Mouse (Mus musculus): ENCODE measurements around the gene Psmb7. TPM values are rescaled to one million over a fixed set of nuclear protein-coding genes. Genes with fewer than 3 reads are reported as not detected.

Psmb7 gene
- 100 to 1,000 TPM; 205 to 234 TPM for total RNA-seq (2021)

GRCm38 (mm10) chr2:38643625-38644427 lies at the start of gene Psmb7:
Gene Psmb7 (minus strand): TSS chr2:38644087.
- peak; percentile 60 to 72 for DNase-seq (ENCODE audit: extremely low spot score in 1 of 2, low spot score in 1 of 2)

GRCm38 (mm10) chr2:38691542-38691941 lies 47.7 kb upstream of the Psmb7 start:
- peak in 1 of 2 experiments; percentile 55 for DNase-seq (ENCODE audit: extremely low spot score in 1 of 2, low spot score in 1 of 2)

GRCm38 (mm10) chr2:38689881-38690280 lies 46.0 kb upstream of the Psmb7 start:
- no peak for DNase-seq (ENCODE audit: extremely low spot score in 1 of 2, low spot score in 1 of 2)

- peak; percentile 29 to 59 for DNase-seq (ENCODE audit: extremely low spot score in 1 of 2, low spot score in 1 of 2)
Observed at GRCm38 (mm10) chr2:38688791-38689520, 45.1 kb upstream of the Psmb7 start.

- DNase-seq (ENCODE audit: extremely low spot score in 1 of 2, low spot score in 1 of 2) = no peak
Observed at GRCm38 (mm10) chr2:38685746-38686145, 41.9 kb upstream of the Psmb7 start.

- no peak for DNase-seq (ENCODE audit: extremely low spot score in 1 of 2, low spot score in 1 of 2)
Observed at GRCm38 (mm10) chr2:38683083-38683482, 39.2 kb upstream of the Psmb7 start.

- DNase-seq (ENCODE audit: extremely low spot score in 1 of 2, low spot score in 1 of 2) = no peak
Observed at GRCm38 (mm10) chr2:38682209-38682608, 38.3 kb upstream of the Psmb7 start.

- DNase-seq (ENCODE audit: extremely low spot score in 1 of 2, low spot score in 1 of 2) = no peak
Observed at GRCm38 (mm10) chr2:38678947-38679346, 35.1 kb upstream of the Psmb7 start.

- no peak for DNase-seq (ENCODE audit: extremely low spot score in 1 of 2, low spot score in 1 of 2)
Observed at GRCm38 (mm10) chr2:38675366-38675969, 31.6 kb upstream of the Psmb7 start.

GRCm38 (mm10) chr2:38672496-38672895 lies 28.6 kb upstream of the Psmb7 start:
- DNase-seq (ENCODE audit: extremely low spot score in 1 of 2, low spot score in 1 of 2) = no peak

- DNase-seq (ENCODE audit: extremely low spot score in 1 of 2, low spot score in 1 of 2) = no peak
Observed at GRCm38 (mm10) chr2:38668802-38669580, 25.1 kb upstream of the Psmb7 start.

- no peak for DNase-seq (ENCODE audit: extremely low spot score in 1 of 2, low spot score in 1 of 2)
Observed at GRCm38 (mm10) chr2:38661398-38661797, 17.5 kb upstream of the Psmb7 start.

GRCm38 (mm10) chr2:38658338-38658836 lies 14.5 kb upstream of the Psmb7 start:
- DNase-seq (ENCODE audit: extremely low spot score in 1 of 2, low spot score in 1 of 2) = peak; percentile 76 to 82

GRCm38 (mm10) chr2:38653694-38654093 lies 9.8 kb upstream of the Psmb7 start:
- no peak for DNase-seq (ENCODE audit: extremely low spot score in 1 of 2, low spot score in 1 of 2)

- no peak for DNase-seq (ENCODE audit: extremely low spot score in 1 of 2, low spot score in 1 of 2)
Observed at GRCm38 (mm10) chr2:38653293-38653619, 9.4 kb upstream of the Psmb7 start.

GRCm38 (mm10) chr2:38652565-38653292 lies 8.8 kb upstream of the Psmb7 start:
- no peak for DNase-seq (ENCODE audit: extremely low spot score in 1 of 2, low spot score in 1 of 2)

GRCm38 (mm10) chr2:38652098-38652497 lies 8.2 kb upstream of the Psmb7 start:
- no peak for DNase-seq (ENCODE audit: extremely low spot score in 1 of 2, low spot score in 1 of 2)

- DNase-seq (ENCODE audit: extremely low spot score in 1 of 2, low spot score in 1 of 2) = no peak
Observed at GRCm38 (mm10) chr2:38650340-38650739, 6.5 kb upstream of the Psmb7 start.

GRCm38 (mm10) chr2:38647661-38648060 lies 3.8 kb upstream of the Psmb7 start:
- DNase-seq (ENCODE audit: extremely low spot score in 1 of 2, low spot score in 1 of 2) = no peak

GRCm38 (mm10) chr2:38647201-38647606 lies 3.3 kb upstream of the Psmb7 start:
- peak; percentile 40 to 41 for DNase-seq (ENCODE audit: extremely low spot score in 1 of 2, low spot score in 1 of 2)

Measured in layer of hippocampus, postnatal 25 days (tissue).